Mouse (Mus musculus): ENCODE data around the gene Emx1. TPM values are rescaled to one million over a fixed set of nuclear protein-coding genes. Genes with fewer than 3 reads are reported as not detected.
A peak's percentile ranks its signal among the peaks of the same experiment; 100 is the strongest.

The Emx1 gene
- polyA plus RNA-seq, 1 experiment from 2014 or later, result not detected

GRCm38 (mm10) chr6:85237001-85237400 is 49.8 kb downstream of the Emx1 start:
- Histone ChIP-seq H3K27ac (no peak overlapping the region), H3K4me2 (no peak overlapping the region), H3K27me3 (no peaks in the 10 kb centered on the region), H3K4me1 (peaks cover 4% of the 10 kb centered on the region; the same call in 1 of the 2 replicates), H3K9me3 (no peaks in the 10 kb centered on the region), H3K4me3 (no peak overlapping the region), H3K9ac (no peak overlapping the region), H3K36me3 (no peaks in the 10 kb centered on the region)
- WGBS, result 45% methylated on average over 5 of the region's 5 CpGs
- no peak for ATAC-seq (ENCODE audit: borderline replicate concordance, extremely low read depth, low FRiP score, low TSS enrichment)

- no peak for ATAC-seq (ENCODE audit: borderline replicate concordance, extremely low read depth, low FRiP score, low TSS enrichment)
- no peaks in the 10 kb centered on the region for H3K36me3 ChIP-seq
- H3K4me3 ChIP-seq, result no peak overlapping the region
- H3K4me1 ChIP-seq, result peaks cover 4% of the 10 kb centered on the region; the same call in 1 of the 2 replicates
- no peak overlapping the region for H3K4me2 ChIP-seq
- H3K27me3 ChIP-seq, result no peaks in the 10 kb centered on the region
- WGBS, result 52% methylated on average over 10 of the region's 10 CpGs
- H3K27ac ChIP-seq, result no peak overlapping the region
- no peaks in the 10 kb centered on the region for H3K9me3 ChIP-seq
- no peak overlapping the region for H3K9ac ChIP-seq
These were observed 50.5 kb downstream of the Emx1 start for GRCm38 (mm10) chr6:85237595-85238337.

GRCm38 (mm10) chr6:85239044-85239489 is 51.8 kb downstream of the Emx1 start:
- Histone ChIP-seq H3K4me3 (no peak overlapping the region), H3K9ac (no peak overlapping the region), H3K4me2 (peak overlapping the region; percentile 42; the same call in 1 of the 2 replicates), H3K4me1 (no peaks in the 10 kb centered on the region), H3K27ac (no peak overlapping the region), H3K27me3 (no peaks in the 10 kb centered on the region), H3K9me3 (no peaks in the 10 kb centered on the region), H3K36me3 (no peaks in the 10 kb centered on the region)
- 14% methylated on average over 4 of the region's 4 CpGs for WGBS
- peak; percentile 61; the same call in 1 of the 2 replicates for ATAC-seq (ENCODE audit: borderline replicate concordance, extremely low read depth, low FRiP score, low TSS enrichment)

- no peaks in the 10 kb centered on the region for H3K27me3 ChIP-seq
- peaks cover 4% of the 10 kb centered on the region; the same call in 1 of the 2 replicates for H3K4me1 ChIP-seq
- H3K9me3 ChIP-seq, result no peaks in the 10 kb centered on the region
- H3K4me3 ChIP-seq, result no peak overlapping the region
- no peak for ATAC-seq (ENCODE audit: borderline replicate concordance, extremely low read depth, low FRiP score, low TSS enrichment)
- H3K27ac ChIP-seq, result no peak overlapping the region
- no peak overlapping the region for H3K9ac ChIP-seq
- no peak overlapping the region for H3K4me2 ChIP-seq
- H3K36me3 ChIP-seq, result no peaks in the 10 kb centered on the region
- WGBS, result 84% methylated on average over 9 of the region's 9 CpGs
These were observed 62.6 kb downstream of the Emx1 start for GRCm38 (mm10) chr6:85249821-85250220.

GRCm38 (mm10) chr6:85250811-85251241 is 63.6 kb downstream of the Emx1 start:
- Histone ChIP-seq H3K9ac (no peak overlapping the region), H3K4me3 (no peak overlapping the region), H3K27ac (no peak overlapping the region), H3K4me2 (no peak overlapping the region), H3K36me3 (no peaks in the 10 kb centered on the region), H3K27me3 (no peaks in the 10 kb centered on the region), H3K4me1 (peaks cover 4% of the 10 kb centered on the region; the same call in 1 of the 2 replicates), H3K9me3 (no peaks in the 10 kb centered on the region)
- 44% methylated on average over 6 of the region's 6 CpGs for WGBS
- ATAC-seq (ENCODE audit: borderline replicate concordance, extremely low read depth, low FRiP score, low TSS enrichment), result no peak

GRCm38 (mm10) chr6:85252251-85253058 is 65.2 kb downstream of the Emx1 start:
- peaks cover 4% of the 10 kb centered on the region; the same call in 1 of the 2 replicates for H3K4me1 ChIP-seq
- ATAC-seq (ENCODE audit: borderline replicate concordance, extremely low read depth, low FRiP score, low TSS enrichment), result no peak
- H3K27ac ChIP-seq, result no peak overlapping the region

GRCm38 (mm10) chr6:85253275-85253674 is 66.0 kb downstream of the Emx1 start:
- Histone ChIP-seq H3K4me3 (no peak overlapping the region), H3K4me1 (peaks cover 4% of the 10 kb centered on the region; the same call in 1 of the 2 replicates), H3K36me3 (no peaks in the 10 kb centered on the region), H3K9ac (no peak overlapping the region), H3K27ac (no peak overlapping the region), H3K27me3 (no peaks in the 10 kb centered on the region), H3K9me3 (no peaks in the 10 kb centered on the region), H3K4me2 (no peak overlapping the region)
- WGBS, result 57% methylated on average over 3 of the region's 3 CpGs
- no peak for ATAC-seq (ENCODE audit: borderline replicate concordance, extremely low read depth, low FRiP score, low TSS enrichment)

More at GRCm38 (mm10) chr6:85252251-85253058, 65.2 kb downstream of the Emx1 start:
- WGBS, result 84% methylated on average over 17 of the region's 17 CpGs
- H3K4me3 ChIP-seq, result no peak overlapping the region
- no peak overlapping the region for H3K4me2 ChIP-seq
- H3K9ac ChIP-seq, result no peak overlapping the region
- no peaks in the 10 kb centered on the region for H3K36me3 ChIP-seq
- H3K27me3 ChIP-seq, result no peaks in the 10 kb centered on the region
- no peaks in the 10 kb centered on the region for H3K9me3 ChIP-seq

Other genes starting within 250 kb of the Emx1 start
- 29.5 and 34.2 TPM in 2 replicates for gene Exoc6b, start 117.9 kb upstream of the Emx1 start, polyA plus RNA-seq (2015; fragmentation: Nextera tagmentation; extraction: Ambion mirVana)
- 65.5 and 70.2 TPM in 2 replicates for gene Spr, start 49.7 kb upstream of the Emx1 start, polyA plus RNA-seq (2015; fragmentation: Nextera tagmentation; extraction: Ambion mirVana)
- gene Sfxn5, start 146.0 kb downstream of the Emx1 start, polyA plus RNA-seq (2015; fragmentation: Nextera tagmentation; extraction: Ambion mirVana), result 7.7 TPM in 2 replicates
- gene Rab11fip5, start 187.2 kb downstream of the Emx1 start, polyA plus RNA-seq (2015; fragmentation: Nextera tagmentation; extraction: Ambion mirVana), result 14.1 and 14.2 TPM in 2 replicates
- gene Noto, start 236.4 kb downstream of the Emx1 start, polyA plus RNA-seq (2015; fragmentation: Nextera tagmentation; extraction: Ambion mirVana), result 0.47 and 0.78 TPM in 2 replicates
- 62.6 and 64.0 TPM in 2 replicates for gene Smyd5, start 244.6 kb downstream of the Emx1 start, polyA plus RNA-seq (2015; fragmentation: Nextera tagmentation; extraction: Ambion mirVana)

All from lung, embryonic 15.5 days (tissue).